ENCODE assay signal across 8 mouse cellular contexts in the genomic region with DNA sequence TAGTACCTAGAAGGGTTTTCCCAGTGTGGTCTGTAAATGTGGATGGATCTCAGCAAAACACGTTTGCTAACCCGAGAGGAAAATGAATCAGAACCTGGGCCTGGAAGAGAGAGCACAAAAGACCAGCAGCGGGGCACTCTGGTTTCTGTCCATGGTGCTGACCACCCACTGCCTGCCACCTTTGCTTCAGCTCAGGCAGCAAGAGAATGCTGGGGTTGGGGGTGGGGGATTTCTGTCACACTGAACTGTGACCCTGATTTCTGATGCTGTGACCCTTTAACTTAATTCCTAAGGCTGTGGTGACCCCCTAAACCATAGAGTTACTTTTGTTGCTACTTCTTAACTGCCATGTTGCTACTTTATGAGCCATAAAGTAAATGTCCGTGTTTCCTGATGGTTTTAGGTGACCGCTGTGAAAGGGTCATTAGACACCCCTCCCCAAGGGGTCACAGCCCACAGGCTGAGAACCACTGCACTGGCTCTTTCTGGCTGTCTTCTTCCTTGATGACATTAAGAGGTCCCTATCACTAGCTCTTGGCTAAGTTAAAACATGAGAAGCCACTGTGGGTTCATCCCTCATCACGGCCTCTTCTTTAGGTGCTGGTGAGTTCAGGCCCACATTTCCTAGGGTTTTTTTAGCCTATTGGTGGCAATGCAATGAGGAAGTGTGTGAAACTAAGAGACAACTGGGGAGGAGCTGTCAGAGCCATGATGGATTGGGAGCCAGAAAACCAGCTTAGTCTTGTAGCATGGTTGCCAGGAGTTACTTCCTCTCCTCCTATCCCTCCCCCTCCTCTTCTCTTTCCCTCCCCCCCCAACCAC.
DNase-seq lines count a peak whose midpoint lies in the region; ATAC-seq and TF ChIP-seq lines count a peak whose summit lies in the region.
"Had no signal": no experiment of that assay in that cellular context is flagged by ENCODE, and none has a peak within 500 bp of the region (broad histone marks: within the 10 kb centered on the region; RNA-seq: fewer than 3 reads in every experiment).

No protein-coding gene starts in this region.

- WGBS in midbrain, embryonic 11.5 days, result 38% methylated on average over 6 of the region's 6 CpGs
- 42% methylated on average over 6 of the region's 6 CpGs for WGBS in midbrain, embryonic 13.5 days
- WGBS in hindbrain, postnatal 0 days, result 29% methylated on average over 6 of the region's 6 CpGs
- 7% methylated on average over 6 of the region's 6 CpGs for WGBS in neural tube, embryonic 11.5 days

- H3K9me3 ChIP-seq in midbrain, embryonic 11.5 days (ENCODE audit: control insufficient read depth, low read length), result no peaks in the 10 kb centered on the region
- no peaks in the 10 kb centered on the region for H3K9me3 ChIP-seq in midbrain, embryonic 13.5 days
- H3K9me3 ChIP-seq in hindbrain, postnatal 0 days (ENCODE audit: low read length), result no peaks in the 10 kb centered on the region
- no peaks in the 10 kb centered on the region for H3K9me3 ChIP-seq in neural tube, embryonic 11.5 days (ENCODE audit: control insufficient read depth, low read length)
- H3K9me3 ChIP-seq: liver, embryonic 13.5 days had no signal

- no peaks in the 10 kb centered on the region for H3K27me3 ChIP-seq in midbrain, embryonic 11.5 days (ENCODE audit: control insufficient read depth, insufficient read depth, low read length)
- no peaks in the 10 kb centered on the region for H3K27me3 ChIP-seq in midbrain, embryonic 13.5 days
- no peaks in the 10 kb centered on the region for H3K27me3 ChIP-seq in hindbrain, postnatal 0 days (ENCODE audit: insufficient read depth, low read length)
- H3K27me3 ChIP-seq in neural tube, embryonic 11.5 days (ENCODE audit: control insufficient read depth, insufficient read depth, low read length), result no peaks in the 10 kb centered on the region
- H3K27me3 ChIP-seq: liver, embryonic 13.5 days had no signal

- H3K4me3 ChIP-seq in midbrain, embryonic 11.5 days (ENCODE audit: low read depth, low read length), result no peak overlapping the region
- H3K4me3 ChIP-seq in midbrain, embryonic 13.5 days (replicated peaks), result no peak overlapping the region
- no peak overlapping the region for H3K4me3 ChIP-seq in hindbrain, postnatal 0 days (ENCODE audit: low read length)
- H3K4me3 ChIP-seq in neural tube, embryonic 11.5 days (ENCODE audit: low read depth, low read length), result no peak overlapping the region
- H3K4me3 ChIP-seq: liver, embryonic 13.5 days had no signal

- H3K9ac ChIP-seq in midbrain, embryonic 11.5 days (ENCODE audit: low read length), result no peak overlapping the region
- no peak overlapping the region for H3K9ac ChIP-seq in midbrain, embryonic 13.5 days (replicated peaks)
- no peak overlapping the region for H3K9ac ChIP-seq in hindbrain, postnatal 0 days (replicated peaks; ENCODE audit: low read length)
- H3K9ac ChIP-seq in neural tube, embryonic 11.5 days (ENCODE audit: low read length), result no peak overlapping the region
- H3K9ac ChIP-seq: liver, embryonic 13.5 days had no signal

- peaks cover 4% of the 10 kb centered on the region; the same call in 1 of the 2 replicates for H3K4me1 ChIP-seq in midbrain, embryonic 11.5 days (ENCODE audit: control insufficient read depth, insufficient read depth, low read length)
- H3K4me1 ChIP-seq in midbrain, embryonic 13.5 days (replicated peaks), result peaks cover 19% of the 10 kb centered on the region
- H3K4me1 ChIP-seq in hindbrain, postnatal 0 days (ENCODE audit: insufficient read depth, low read length), result peaks cover 5% of the 10 kb centered on the region; the same call in 1 of the 2 replicates
- H3K4me1 ChIP-seq in neural tube, embryonic 11.5 days (ENCODE audit: control insufficient read depth, insufficient read depth, low read length), result peaks cover 12% of the 10 kb centered on the region; the same call in 1 of the 2 replicates
- H3K4me1 ChIP-seq: liver, embryonic 13.5 days had no signal

- H3K27ac ChIP-seq in midbrain, embryonic 11.5 days (ENCODE audit: low read depth, low read length), result no peak overlapping the region
- no peak overlapping the region for H3K27ac ChIP-seq in midbrain, embryonic 13.5 days
- H3K27ac ChIP-seq in hindbrain, postnatal 0 days, result no peak overlapping the region
- H3K27ac ChIP-seq in neural tube, embryonic 11.5 days (ENCODE audit: low read depth, low read length), result no peak overlapping the region
- H3K27ac ChIP-seq: liver, embryonic 13.5 days had no signal

- H3K4me2 ChIP-seq in midbrain, embryonic 11.5 days, result no peak overlapping the region
- no peak overlapping the region for H3K4me2 ChIP-seq in midbrain, embryonic 13.5 days (replicated peaks)
- no peak overlapping the region for H3K4me2 ChIP-seq in hindbrain, postnatal 0 days (ENCODE audit: low read depth, low read length)
- no peak overlapping the region for H3K4me2 ChIP-seq in neural tube, embryonic 11.5 days (ENCODE audit: low read depth)
- H3K4me2 ChIP-seq: liver, embryonic 13.5 days had no signal

- no peak for TF ChIP-seq CTCF in hindbrain, postnatal 0 days (IDR thresholded peaks at IDR 0.05; ENCODE audit: low read depth)

- no peak for ATAC-seq in midbrain, embryonic 11.5 days (ENCODE audit: low FRiP score)
- no peak; the same call in 1 of the 2 replicates for ATAC-seq in midbrain, embryonic 13.5 days
- ATAC-seq in hindbrain, postnatal 0 days, result 0 out of 2 replicates have a peak, but pooled peaks have one; percentile 7
- ATAC-seq in neural tube, embryonic 11.5 days (ENCODE audit: insufficient read depth, low FRiP score, low TSS enrichment), result no peak

- DNase-seq in midbrain, embryonic 11.5 days (ENCODE audit: low spot score, missing footprints), result peak; percentile 92
- peak; percentile 38 for DNase-seq in brain, adult 2 months (ENCODE audit: low read depth, low spot score)
- DNase-seq in hindbrain, postnatal 0 days (ENCODE audit: low spot score), result no peak
- DNase-seq in neural tube, embryonic 11.5 days (ENCODE audit: low spot score), result peak; percentile 61
- DNase-seq in MN1 (ENCODE audit: low spot score), result no peak
- no peak for DNase-seq in left cerebral cortex, adult 11 months (ENCODE audit: low spot score)
- DNase-seq: liver, embryonic 13.5 days had no signal

- no peaks in the 10 kb centered on the region for H3K36me3 ChIP-seq in midbrain, embryonic 11.5 days (ENCODE audit: control insufficient read depth, insufficient read depth, low read length)
- no peaks in the 10 kb centered on the region for H3K36me3 ChIP-seq in midbrain, embryonic 13.5 days
- no peaks in the 10 kb centered on the region for H3K36me3 ChIP-seq in hindbrain, postnatal 0 days (ENCODE audit: insufficient read depth, low read length)
- no peaks in the 10 kb centered on the region for H3K36me3 ChIP-seq in neural tube, embryonic 11.5 days (ENCODE audit: control insufficient read depth, insufficient read depth, low read length)
- H3K36me3 ChIP-seq: liver, embryonic 13.5 days had no signal

Comparison
In these comparisons a context has a peak if more than half of its experiments do, and no peak if none do; other contexts are left out.
1. DNase-seq: peak in midbrain, embryonic 11.5 days (single experiment), brain, adult 2 months (single experiment) and neural tube, embryonic 11.5 days (single experiment); none in hindbrain, postnatal 0 days (single experiment), MN1 (single experiment) and left cerebral cortex, adult 11 months (single experiment).